Mouse (Mus musculus) cortical plate, adult 2 months (tissue): ENCODE data around the gene Ap5z1.

Source experiments
- CTCF ChIP-seq: fragments of 200-500 bp; IDR thresholded peaks from 2 replicates; pipeline ENCODE4 v1.5.1; 2011; ENCODE audit warnings: mild to moderate bottlenecking, control low read depth, low read length; ENCODE audit not compliant: insufficient read depth; ENCODE audit errors: extremely low read depth
- POLR2A ChIP-seq: fragments of 200-500 bp; IDR thresholded peaks from 2 replicates; pipeline ENCODE4 v1.6.1; 2011; ENCODE audit warnings: mild to moderate bottlenecking, low read length, control low read depth; ENCODE audit not compliant: insufficient read depth; ENCODE audit errors: extremely low read depth

DNA sequence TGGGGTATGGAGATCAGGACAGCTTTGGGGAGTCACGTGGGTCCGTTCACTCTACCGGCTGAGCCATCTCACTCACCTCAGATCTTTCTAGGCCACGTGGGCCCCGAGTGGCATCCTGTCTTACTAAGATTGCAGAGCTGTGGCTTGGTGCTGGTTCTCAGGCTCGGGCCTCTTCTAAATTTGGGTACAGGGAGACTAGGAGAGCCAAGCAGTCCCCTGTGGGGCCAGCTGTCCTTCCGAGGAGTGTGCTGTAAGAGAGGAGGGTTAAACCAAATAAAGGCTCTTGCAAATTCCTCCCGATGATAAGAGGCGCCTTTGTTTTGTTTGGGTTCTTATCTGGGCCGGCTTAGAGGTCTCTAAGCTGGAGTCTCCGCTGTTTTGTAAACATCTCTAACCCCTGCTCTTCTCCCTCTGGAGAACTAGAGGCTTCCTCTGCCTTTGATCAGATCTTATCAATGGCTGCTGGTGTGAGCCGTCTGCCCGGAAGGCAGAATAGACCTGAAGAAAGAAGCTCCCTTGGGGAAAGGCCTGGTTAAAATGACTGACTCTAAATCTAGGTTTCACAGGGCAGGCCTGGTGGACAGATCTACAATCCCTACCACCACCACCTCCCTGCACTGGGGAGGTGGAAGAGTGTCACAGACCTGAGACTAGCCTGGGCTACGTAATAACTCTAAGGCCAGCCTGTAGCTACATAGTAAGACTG, 47.5 kb upstream of the Ap5z1 start:
- TF ChIP-seq POLR2A (no peak), CTCF (no peak)
